Mouse (Mus musculus) liver, adult 2 months (tissue): ENCODE data around the gene Hs6st2.

Experiments
- CTCF ChIP-seq: fragments of 200-500 bp; IDR thresholded peaks from 2 replicates; pipeline ENCODE4 v1.5.1; 2011; ENCODE audit warnings: low read depth, low read length, control low read depth
- POLR2A ChIP-seq: fragments of 200-500 bp; IDR thresholded peaks from 2 replicates; pipeline ENCODE4 v1.6.1; 2011; ENCODE audit warnings: low read length, control low read depth; ENCODE audit not compliant: insufficient read depth; ENCODE audit errors: extremely low read depth

DNA sequence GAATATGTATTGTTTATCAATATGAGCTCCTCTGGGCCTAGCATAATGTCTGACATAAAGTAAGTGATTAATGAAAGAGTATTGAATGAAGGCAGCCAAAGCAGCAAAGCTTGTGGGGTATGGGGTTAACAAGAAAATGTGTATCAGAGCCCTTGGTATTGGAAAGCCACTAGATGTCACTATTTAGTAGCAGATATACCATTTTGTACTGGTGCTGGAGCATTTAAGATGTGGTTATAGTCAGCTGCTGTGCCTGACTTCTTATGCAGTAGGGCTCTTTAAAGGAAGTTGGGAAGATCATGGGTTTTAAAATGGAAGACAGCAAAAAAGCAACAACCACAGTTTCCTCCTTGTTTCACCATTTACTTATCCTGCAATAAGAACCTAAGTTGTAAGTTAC, 284.2 kb downstream of the Hs6st2 start:
- TF ChIP-seq POLR2A: no peak
- peak; percentile 29; the same call in 1 of the 2 replicates for TF ChIP-seq CTCF
